Mouse (Mus musculus): ENCODE data around the gene Naalad2.
"Not testable (repeated sequence)": the region's sequence is repeated elsewhere in the genome, so short reads cannot be mapped to it uniquely, and the experiment has no call there.

Gene Naalad2

DNA sequence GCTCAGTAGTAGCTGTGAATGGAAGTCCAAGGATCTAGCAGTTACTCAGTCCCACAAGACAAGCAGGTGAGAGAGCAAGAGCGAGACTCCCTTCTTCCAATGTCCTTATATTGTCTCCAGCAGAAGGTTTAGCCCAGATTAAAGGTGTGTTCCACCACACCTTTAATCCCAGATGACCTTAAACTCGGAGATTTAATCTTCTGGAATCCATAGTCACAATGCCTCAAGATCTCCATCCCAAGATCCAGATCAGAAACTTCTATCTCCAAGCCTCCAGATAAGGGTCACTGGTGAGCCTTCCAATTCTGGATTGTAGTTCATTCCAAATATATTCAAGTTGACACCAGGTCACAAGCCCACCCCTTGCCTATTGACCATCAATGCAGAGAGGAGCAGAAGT is at the start of gene Naalad2:
Gene Naalad2 (minus strand): TSS at position 101 of the 400 bp plus-strand sequence.
- not testable (repeated sequence) for DNase-seq (ENCODE audit: low spot score)

DNA sequence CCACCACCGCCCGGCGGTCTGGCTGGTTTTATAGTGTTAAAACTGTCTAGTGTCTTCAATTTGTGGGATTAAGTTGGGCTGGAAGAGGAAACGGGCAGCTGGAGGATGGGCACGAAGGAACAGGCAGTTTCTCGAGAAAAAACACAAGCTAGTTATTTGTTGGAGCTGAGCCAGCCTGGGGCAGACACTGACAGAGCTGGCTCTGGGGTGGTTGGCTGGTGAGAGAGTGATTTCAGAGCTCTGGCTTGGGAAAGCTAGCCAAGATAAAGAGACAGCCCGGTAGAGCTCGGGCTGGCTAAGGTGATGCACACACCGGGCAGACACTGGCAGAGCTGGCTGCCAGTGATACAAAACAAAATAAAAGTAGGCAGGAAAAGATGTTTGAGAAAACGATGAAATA is 28.9 kb upstream of the Naalad2 start:
- DNase-seq (ENCODE audit: low spot score): no peak

GRCm38 (mm10) chr9:18430354-18430753 is 27.6 kb upstream of the Naalad2 start, which contains the start of gene Mbd3l2:
Gene Mbd3l2, plus strand, starts transcription at chr9:18430654.
- DNase-seq (ENCODE audit: low spot score): no peak

GRCm38 (mm10) chr9:18412371-18412770 is 9.6 kb upstream of the Naalad2 start:
- not testable (repeated sequence) for DNase-seq (ENCODE audit: low spot score)

DNA sequence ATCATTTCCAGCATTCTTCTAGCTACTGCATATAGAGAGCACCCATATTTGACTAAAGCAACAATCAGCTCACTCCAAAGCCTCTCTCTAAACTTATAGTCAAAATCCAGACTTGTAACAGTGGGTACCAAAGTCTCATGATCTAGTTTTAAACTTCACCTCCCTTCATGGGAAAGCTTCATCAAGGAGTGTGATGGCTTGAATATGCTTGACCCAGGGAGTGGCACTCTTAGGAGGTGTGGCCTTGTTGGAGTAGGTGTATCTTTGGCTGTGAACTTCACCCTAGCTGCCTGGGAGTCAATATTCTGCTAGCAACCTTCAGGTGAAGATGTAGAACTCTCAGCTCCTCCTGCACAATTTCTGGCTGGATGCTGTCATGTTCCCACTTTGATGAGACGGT is 1.3 kb upstream of the Naalad2 start, which contains the start of gene Ubtfl1:
Gene Ubtfl1 (plus strand): TSS at position 301 of the 400 bp plus-strand sequence.
- no peak for DNase-seq (ENCODE audit: low spot score)

GRCm38 (mm10) chr9:18399629-18400028 is 3.2 kb downstream of the Naalad2 start:
- DNase-seq (ENCODE audit: low spot score): no peak

- no peak for DNase-seq (ENCODE audit: low spot score)
Observed at GRCm38 (mm10) chr9:18385782-18386181, 17.0 kb downstream of the Naalad2 start.

GRCm38 (mm10) chr9:18373026-18373425 is 29.8 kb downstream of the Naalad2 start:
- DNase-seq (ENCODE audit: low spot score): not testable (repeated sequence)

DNA sequence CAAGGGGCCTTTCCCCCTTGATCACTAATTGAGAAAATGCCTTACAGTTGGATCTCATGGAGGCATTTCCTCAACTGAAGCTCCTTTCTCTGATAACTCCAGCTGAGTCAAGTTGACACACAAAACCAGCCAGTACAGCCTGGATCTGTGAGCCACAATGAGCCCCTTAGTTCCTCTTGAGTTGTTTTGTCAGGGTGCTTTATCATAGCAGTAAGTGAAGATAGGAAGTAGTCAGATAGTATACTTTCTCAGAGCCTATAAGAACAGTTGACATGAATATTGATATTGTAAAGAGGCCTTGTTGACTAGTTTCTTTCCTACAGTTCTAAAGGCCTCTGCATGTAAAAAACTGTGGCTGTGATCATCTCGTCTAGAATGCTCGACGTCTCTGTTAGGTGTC is 82.8 kb downstream of the Naalad2 start:
- no peak for DNase-seq (ENCODE audit: low spot score)

GRCm38 (mm10) chr9:18298301-18298700 is 104.5 kb downstream of the Naalad2 start:
- no peak for DNase-seq (ENCODE audit: low spot score)

- DNase-seq (ENCODE audit: low spot score): no peak
Observed at GRCm38 (mm10) chr9:18293026-18293781, 109.6 kb downstream of the Naalad2 start.

GRCm38 (mm10) chr9:18292443-18292922 is 110.3 kb downstream of the Naalad2 start:
- DNase-seq (ENCODE audit: low spot score): no peak

- DNase-seq (ENCODE audit: low spot score): peak; percentile 93
Observed at GRCm38 (mm10) chr9:18291571-18292429, 111.0 kb downstream of the Naalad2 start, which contains the start of gene Chordc1. Gene Chordc1, plus strand, starts transcription at chr9:18292125.

DNA sequence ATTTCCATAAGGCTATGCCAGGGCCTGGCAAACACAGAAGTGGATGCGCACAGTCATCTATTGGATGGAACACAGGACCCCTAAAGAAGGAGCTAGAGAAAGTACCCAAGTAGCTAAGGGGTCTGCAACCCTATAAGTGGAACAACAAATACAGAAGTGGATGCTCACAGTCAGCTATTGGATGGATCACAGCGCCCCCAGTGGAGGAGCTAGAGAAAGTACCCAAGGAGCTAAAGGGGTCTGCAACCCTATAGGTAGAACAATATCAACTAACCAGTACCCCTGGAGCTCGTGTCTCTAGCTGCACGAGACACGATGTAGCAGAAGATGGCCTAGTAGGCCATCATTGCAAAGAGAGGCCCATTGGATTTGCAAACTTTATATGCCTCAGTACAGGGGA is 124.1 kb downstream of the Naalad2 start:
- not testable (repeated sequence) for DNase-seq (ENCODE audit: low spot score)

- no peak for DNase-seq (ENCODE audit: low spot score)
Observed at GRCm38 (mm10) chr9:18277497-18277896, 125.3 kb downstream of the Naalad2 start.

DNA sequence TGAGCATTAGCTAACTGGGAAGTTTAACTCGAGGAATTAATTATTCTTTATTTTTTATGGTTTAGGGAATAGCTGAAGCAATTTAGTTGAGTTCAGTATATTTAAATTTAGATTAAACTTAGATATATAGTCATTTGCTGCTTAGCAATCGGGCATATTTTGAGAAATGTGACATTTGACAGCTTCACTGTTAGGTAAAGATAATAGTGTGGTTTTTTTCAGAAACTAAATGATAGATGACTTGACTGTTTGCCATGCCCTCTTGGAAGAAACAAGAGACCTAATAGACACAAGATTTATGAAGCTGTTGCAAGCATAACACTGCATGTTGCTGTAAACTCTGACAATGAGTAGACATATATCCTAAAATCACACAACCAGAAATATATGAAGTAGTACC is 126.0 kb downstream of the Naalad2 start:
- DNase-seq (ENCODE audit: low spot score): no peak

- DNase-seq (ENCODE audit: low spot score): no peak
Observed at GRCm38 (mm10) chr9:18275901-18276300, 126.9 kb downstream of the Naalad2 start.

Data from urinary bladder, postnatal 25 days (tissue).